Mouse (Mus musculus) CD8-positive naive resting alpha-beta T cell, adult 2 months (primary cell): ENCODE measurements around the gene Nde1.
"Not testable (repeated sequence)": the region's sequence is repeated elsewhere in the genome, so short reads cannot be mapped to it uniquely, and the experiment has no call there.

ENCODE experiments used
- DNase-seq, 2 experiments: peaks; one replicate each; pipeline ENCODE4 v3.0.0; 2022; ENCODE audit warnings: low read depth in 2 of 2, low spot score in 2 of 2

Gene Nde1

DNA sequence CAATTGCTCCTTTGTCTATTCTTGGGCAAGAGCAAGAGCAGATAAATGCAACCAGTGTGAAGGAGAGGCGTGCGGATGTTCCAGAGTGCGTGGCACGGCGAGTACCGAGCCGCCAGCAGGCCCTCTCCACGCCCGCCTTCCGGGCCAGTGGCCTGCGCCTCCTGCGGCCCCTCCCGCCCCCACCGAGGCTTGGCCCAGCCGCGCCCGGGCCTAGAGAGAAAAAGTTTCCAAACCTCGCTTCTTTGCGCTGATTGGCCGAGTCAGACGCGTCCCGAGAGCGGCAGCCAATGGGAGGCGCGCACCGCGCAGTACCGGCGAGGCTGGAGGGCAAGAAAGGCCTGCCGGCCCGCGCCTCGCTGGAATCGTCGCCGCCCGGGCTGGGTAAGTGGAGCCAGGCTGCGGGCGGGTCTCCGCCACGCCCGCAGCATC lies at the start of gene Nde1, which contains the start of gene Marf1:
Gene Nde1, plus strand, starts transcription at position 288 of the 429 bp plus-strand sequence.
Gene Marf1, minus strand, starts transcription at position 364 of the 429 bp plus-strand sequence.
- DNase-seq, result peak; percentile 58 to 62

GRCm38 (mm10) chr16:14117299-14117698 lies 45.8 kb upstream of the Nde1 start:
- DNase-seq, result no peak

DNA sequence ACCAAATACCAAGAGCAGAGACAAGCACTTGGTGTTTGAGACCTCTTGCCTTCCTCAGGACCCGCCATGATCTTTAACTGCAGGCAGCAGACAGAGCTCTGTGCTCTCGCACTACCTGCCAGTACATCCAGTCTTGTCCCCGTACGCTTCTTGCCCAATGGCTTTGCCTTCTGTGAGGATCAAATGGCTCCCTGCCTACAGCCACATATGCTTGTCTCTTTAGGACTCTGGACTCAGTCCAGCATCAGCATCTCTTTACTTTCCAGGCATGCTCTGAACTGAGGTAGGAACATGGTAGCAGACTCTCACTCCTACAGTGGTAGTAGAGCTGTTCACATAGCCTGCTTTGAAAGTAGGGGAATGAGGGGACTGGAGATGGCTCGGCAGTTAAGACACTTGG lies 42.1 kb upstream of the Nde1 start:
- no peak for DNase-seq

- DNase-seq, result no peak
Measured at GRCm38 (mm10) chr16:14121563-14121962, 41.5 kb upstream of the Nde1 start.

GRCm38 (mm10) chr16:14122586-14122985 lies 40.5 kb upstream of the Nde1 start:
- no peak for DNase-seq

DNA sequence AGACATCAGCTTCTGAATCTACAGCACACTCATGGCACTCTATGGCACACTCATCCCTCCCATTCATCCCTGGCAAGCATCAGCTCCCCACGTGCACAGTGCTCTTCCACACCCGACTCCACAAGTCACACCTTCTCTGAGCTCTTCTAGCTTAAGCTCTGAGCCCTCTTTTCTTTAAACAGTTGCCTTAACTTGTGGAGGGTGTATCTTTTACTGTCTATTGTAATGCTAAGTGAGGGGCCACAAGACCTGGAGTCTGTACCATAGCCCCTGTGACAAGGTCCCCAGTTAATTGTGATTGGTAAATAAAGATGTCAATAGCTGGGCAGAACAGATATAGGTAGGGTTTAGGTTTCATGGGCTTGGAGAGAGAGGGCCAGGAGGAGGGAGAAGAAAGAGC lies 39.2 kb upstream of the Nde1 start:
- no peak for DNase-seq

GRCm38 (mm10) chr16:14124709-14125108 lies 38.4 kb upstream of the Nde1 start:
- DNase-seq, result no peak

GRCm38 (mm10) chr16:14125253-14125652 lies 37.8 kb upstream of the Nde1 start:
- DNase-seq, result no peak

- DNase-seq, result no peak
Measured at GRCm38 (mm10) chr16:14128977-14129376, 34.1 kb upstream of the Nde1 start.

DNA sequence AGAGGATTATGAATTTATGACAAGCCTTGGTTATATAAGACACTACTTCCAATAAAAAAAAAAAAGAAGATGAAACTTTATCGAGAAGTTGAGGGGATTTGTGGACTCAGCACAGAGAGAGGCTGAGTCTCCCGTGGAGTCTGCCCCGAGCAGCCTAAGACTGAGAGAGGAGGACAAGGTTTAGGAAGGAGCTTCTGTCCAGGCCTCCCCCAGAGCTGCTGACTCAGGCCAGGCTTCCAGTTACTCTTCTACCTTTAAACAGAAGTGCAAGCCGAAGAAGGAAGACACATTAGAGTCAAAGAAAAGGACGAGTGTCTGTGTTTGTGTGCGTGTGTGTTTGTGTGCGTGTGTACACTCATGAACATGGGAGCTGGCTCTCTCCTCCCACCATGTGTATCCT lies 32.3 kb upstream of the Nde1 start:
- no peak for DNase-seq

DNA sequence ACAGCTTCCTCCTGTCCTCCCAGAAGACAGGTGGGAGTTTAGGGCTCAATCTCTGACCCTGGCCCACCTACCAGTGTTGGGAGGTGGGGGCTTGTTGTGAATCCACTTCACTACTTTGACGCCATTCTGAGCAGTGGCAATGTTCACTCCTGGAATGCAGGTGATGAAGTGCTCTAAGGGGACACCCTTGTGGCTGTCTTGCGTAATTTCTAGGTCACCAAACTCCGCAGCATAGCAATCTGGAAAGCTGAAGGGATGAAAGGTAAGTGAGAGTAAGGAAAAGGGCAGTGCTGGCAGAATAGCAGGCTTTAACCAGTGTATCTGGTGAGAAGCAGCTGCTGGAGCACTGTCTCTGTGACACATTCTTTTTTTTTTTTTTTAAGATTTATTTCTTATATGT lies 31.7 kb upstream of the Nde1 start:
- DNase-seq, result no peak

GRCm38 (mm10) chr16:14131838-14132237 lies 31.2 kb upstream of the Nde1 start:
- DNase-seq, result no peak

- no peak for DNase-seq
Measured at GRCm38 (mm10) chr16:14135014-14135413, 28.1 kb upstream of the Nde1 start.

GRCm38 (mm10) chr16:14137976-14138561 lies 25.0 kb upstream of the Nde1 start:
- no peak for DNase-seq

- no peak for DNase-seq
Measured at GRCm38 (mm10) chr16:14139106-14139505, 24.0 kb upstream of the Nde1 start.

DNA sequence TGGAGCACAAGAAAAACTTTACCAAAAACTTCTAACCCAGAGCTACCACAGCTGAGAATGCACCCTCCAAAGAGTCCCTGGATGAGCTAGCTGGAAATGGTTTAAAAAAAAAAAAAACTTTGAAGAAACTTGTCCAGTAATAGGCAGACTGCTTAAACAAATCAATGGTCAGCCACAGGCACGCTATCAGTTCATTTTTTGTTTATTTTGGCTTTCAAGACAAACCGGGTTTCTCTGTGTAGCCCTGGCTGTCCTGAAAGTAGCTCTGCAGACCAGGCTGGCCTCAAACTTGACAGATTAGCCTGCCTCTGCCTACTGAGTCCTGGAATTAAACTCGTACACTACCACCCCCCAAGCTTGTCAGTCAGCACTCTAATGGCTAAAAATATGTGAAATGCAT lies 19.8 kb upstream of the Nde1 start:
- no peak for DNase-seq

DNA sequence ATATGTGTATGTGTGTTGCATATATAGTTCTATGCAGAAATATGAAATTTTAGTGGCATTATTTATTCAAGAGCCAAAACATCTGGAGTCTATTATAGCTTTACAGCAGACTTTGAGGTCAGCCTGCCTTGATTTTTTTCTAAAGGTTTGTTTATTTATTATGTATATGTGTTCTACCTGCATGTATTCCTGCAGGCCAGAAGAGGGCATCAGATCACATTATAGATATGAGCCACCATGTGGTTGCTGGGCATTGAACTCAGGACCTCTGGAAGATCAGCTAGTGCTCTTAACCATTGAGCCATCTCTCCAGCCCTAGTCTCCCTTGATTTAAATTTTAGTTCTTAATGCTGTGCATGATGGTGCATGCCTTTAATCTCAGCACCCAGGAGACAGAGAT lies 15.4 kb upstream of the Nde1 start:
- no peak for DNase-seq

- no peak for DNase-seq
Measured at GRCm38 (mm10) chr16:14151718-14152117, 11.4 kb upstream of the Nde1 start.

GRCm38 (mm10) chr16:14155638-14156037 lies 7.4 kb upstream of the Nde1 start:
- DNase-seq, result not testable (repeated sequence)

GRCm38 (mm10) chr16:14156312-14156711 lies 6.8 kb upstream of the Nde1 start:
- no peak for DNase-seq

DNA sequence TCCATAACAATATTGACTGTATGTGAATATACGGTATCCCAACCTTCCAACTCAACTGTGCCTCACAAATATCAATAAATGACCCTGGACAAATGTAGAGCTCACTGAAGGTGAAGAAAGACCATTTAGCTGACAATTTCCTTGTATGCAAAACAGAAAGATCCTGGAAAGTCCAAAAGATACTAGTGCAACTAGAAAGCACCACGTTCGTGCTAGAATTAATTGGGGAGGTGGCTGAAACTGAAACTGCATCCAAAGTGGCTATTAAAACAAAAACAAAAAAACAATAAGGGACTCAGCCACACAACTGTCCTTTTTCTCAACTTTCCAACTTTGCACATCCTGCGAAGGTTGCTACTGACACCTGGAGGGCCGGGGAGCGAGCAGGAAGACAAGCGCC lies 4.5 kb upstream of the Nde1 start:
- DNase-seq, result no peak

DNA sequence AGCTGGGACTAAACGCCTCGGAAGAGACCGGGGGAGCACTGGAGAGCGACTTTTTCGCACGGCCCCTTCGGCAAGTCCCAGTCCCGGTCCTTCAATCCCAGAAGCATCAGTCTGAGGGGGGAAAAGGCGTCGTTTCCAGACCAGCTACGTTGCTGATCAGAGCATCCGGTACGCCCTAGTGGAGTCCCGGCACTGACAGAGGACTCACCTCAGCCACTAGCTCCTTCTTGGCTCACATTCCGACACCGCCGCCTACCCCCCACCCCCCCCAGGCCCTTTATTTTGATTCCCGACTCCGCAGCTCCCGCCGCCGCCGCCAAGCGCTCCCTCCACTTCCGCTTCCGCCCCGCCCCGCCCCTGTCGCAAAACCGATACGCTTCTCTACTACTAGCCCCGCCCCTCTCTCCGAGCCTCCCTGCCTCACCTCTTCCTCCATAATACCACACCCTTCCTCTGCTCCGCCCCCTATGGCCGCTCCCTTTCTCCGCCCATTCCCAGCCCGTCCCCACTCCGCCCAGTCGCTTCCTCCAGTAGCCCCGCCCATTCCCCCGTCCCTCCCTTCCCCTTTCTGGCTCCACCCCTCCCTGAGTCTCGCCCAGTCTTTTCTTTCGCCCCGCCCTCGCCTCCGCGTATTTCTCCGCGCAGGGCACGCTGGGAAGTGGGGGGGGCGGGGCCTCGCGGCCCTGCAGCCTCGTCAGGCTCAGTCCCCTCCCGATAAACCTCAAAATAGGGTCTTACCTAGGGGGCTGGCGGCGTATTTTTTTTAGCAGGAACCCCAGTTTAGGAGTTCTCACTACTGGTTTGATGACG lies 3.9 kb upstream of the Nde1 start:
- peak; percentile 99 for DNase-seq

GRCm38 (mm10) chr16:14159746-14160131 lies 3.3 kb upstream of the Nde1 start:
- DNase-seq, result peak; percentile 65 to 77
